Mouse (Mus musculus): ENCODE measurements at regions not wholly inside any gene's neighbourhood (a gene's known extent, or its start where the extent isn't known, plus 50 kb on each side); places are given as distances from the start of the nearest gene placed in this dataset.

DNA sequence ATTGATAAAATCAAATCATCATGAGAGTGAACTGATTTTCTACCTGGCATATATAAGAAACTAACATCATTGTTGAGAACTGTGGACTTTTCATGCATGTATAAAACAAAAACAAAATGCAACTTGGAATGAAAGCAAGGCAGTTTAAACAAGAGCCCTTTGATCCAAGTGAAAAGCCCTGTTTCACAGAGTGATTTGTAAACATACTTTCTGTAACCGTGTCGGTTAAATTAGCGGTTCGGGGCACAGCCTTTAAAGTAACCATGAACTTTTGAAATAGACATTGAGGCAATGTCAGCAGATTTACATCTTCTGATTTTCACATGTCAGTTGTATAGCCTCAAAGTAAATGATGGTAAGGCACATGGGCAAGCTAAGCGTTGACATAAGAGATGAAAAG is 593.7 kb upstream of the Pkn2 start:
- H3K9ac ChIP-seq (ENCODE audit: control insufficient read depth, low read depth, low read length, poor library complexity, severe bottlenecking): no peak overlapping the region
- H3K27me3 ChIP-seq (ENCODE audit: control insufficient read depth in 1 of 2, insufficient read depth in 2 of 2, low read length in 2 of 2): no peaks in the 10 kb centered on the region
- no peaks in the 10 kb centered on the region for H3K9me3 ChIP-seq (replicated peaks; ENCODE audit: insufficient read depth, low read length)
- no peak for TF ChIP-seq POLR2A (IDR thresholded peaks at IDR 0.05; ENCODE audit: control insufficient read depth in 1 of 2, insufficient read depth in 1 of 2, low read depth in 1 of 2, low read length in 2 of 2, poor library complexity in 1 of 2)
- no peak for TF ChIP-seq TBP (IDR thresholded peaks at IDR 0.05; ENCODE audit: low read depth, low read length)
- no peak for TF ChIP-seq MXI1 (IDR thresholded peaks at IDR 0.05; ENCODE audit: low read depth, low read length)
- TF ChIP-seq ZKSCAN1 (IDR thresholded peaks at IDR 0.05; ENCODE audit: low read depth, low read length): no peak
- no peak for TF ChIP-seq ETS1 (IDR thresholded peaks at IDR 0.05; ENCODE audit: low read depth, low read length)
- TF ChIP-seq GATA1 (IDR thresholded peaks at IDR 0.05; ENCODE audit: low read depth, low read length): no peak
- no peak for TF ChIP-seq MEF2A (IDR thresholded peaks at IDR 0.05; ENCODE audit: extremely low read depth, insufficient replicate concordance, low read depth, low read length, poor library complexity, severe bottlenecking)
- TF ChIP-seq JUND (IDR thresholded peaks at IDR 0.05; ENCODE audit: low read depth, low read length): no peak
- no peak for TF ChIP-seq POLR2AphosphoS5 (IDR thresholded peaks at IDR 0.05; ENCODE audit: borderline replicate concordance, low read depth, low read length)
- TF ChIP-seq MYC (IDR thresholded peaks at IDR 0.05; ENCODE audit: low read depth, low read length): no peak
- TF ChIP-seq SIN3A (IDR thresholded peaks at IDR 0.05; ENCODE audit: low read length): no peak
- TF ChIP-seq BHLHE40 (IDR thresholded peaks at IDR 0.05; ENCODE audit: borderline replicate concordance, low read depth, low read length): no peak
- TF ChIP-seq TCF12 (IDR thresholded peaks at IDR 0.05; ENCODE audit: low read depth, low read length): no peak
- TF ChIP-seq E2F4 (IDR thresholded peaks at IDR 0.05; ENCODE audit: borderline replicate concordance, low read depth, low read length): no peak
- no peak for TF ChIP-seq USF1 (IDR thresholded peaks at IDR 0.05; ENCODE audit: low read depth, low read length)
- TF ChIP-seq ZC3H11A (IDR thresholded peaks at IDR 0.05; ENCODE audit: low read depth, low read length): no peak
- H3K27ac ChIP-seq (ENCODE audit: control insufficient read depth, low read depth, low read length): no peak overlapping the region
- no peaks in the 10 kb centered on the region for H3K79me2 ChIP-seq (ENCODE audit: control insufficient read depth, insufficient read depth, low read length, poor library complexity)
- H3K36me3 ChIP-seq (ENCODE audit: control insufficient read depth in 1 of 2, insufficient read depth in 2 of 2, low read length in 2 of 2): no peaks in the 10 kb centered on the region
- H3K4me3 ChIP-seq (ENCODE audit: control insufficient read depth in 1 of 2, insufficient read depth in 1 of 2, low read depth in 2 of 2, low read length in 2 of 2): no peak overlapping the region
- no peak for DNase-seq (ENCODE audit: low read depth, low spot score)
- H3K4me1 ChIP-seq (ENCODE audit: control insufficient read depth in 1 of 2, insufficient read depth in 2 of 2, low read length in 2 of 2): no peaks in the 10 kb centered on the region

DNA sequence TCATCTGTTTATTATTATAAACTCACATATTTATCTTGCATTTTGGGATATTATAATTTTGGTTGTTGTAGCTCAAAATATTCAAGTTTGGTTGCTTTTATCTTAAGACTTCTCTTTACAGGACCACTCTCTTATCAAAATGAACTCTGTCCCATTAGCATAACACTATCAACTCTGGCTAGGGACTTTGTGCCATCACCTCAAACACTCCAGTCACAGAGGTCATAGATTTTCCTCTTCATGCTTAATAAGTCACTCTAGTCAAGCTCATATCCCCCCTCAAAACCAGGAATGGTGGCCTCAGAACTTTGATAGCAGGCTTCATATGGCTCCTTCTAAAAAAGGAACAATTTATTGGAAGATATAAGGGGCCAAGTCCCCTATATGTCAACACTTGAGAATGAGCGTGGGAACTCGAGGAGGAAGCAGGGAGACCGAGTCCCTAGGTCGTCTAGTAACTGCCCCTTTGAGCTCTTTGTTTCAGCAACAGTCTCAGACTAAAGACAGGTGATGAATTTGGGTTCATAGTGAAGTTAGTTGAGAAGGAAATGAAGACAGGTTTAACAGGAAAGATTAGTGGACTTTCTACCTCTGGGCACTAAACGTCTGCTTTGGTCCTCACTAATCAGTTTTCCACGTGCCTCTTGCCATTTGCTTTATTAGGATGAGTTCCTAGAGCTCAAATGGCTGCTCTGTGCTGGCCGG is 565.4 kb upstream of the Pkn2 start:
- no peak for DNase-seq (ENCODE audit: low read depth, low spot score)
- Histone ChIP-seq H3K4me1 (ENCODE audit: control insufficient read depth in 1 of 2, insufficient read depth in 2 of 2, low read length in 2 of 2) (no peaks in the 10 kb centered on the region), H3K27ac (ENCODE audit: control insufficient read depth, low read depth, low read length) (no peak overlapping the region), H3K79me2 (ENCODE audit: control insufficient read depth, insufficient read depth, low read length, poor library complexity) (no peaks in the 10 kb centered on the region), H3K27me3 (ENCODE audit: control insufficient read depth in 1 of 2, insufficient read depth in 2 of 2, low read length in 2 of 2) (no peaks in the 10 kb centered on the region), H3K4me3 (ENCODE audit: control insufficient read depth in 1 of 2, insufficient read depth in 1 of 2, low read depth in 2 of 2, low read length in 2 of 2) (no peak overlapping the region), H3K36me3 (ENCODE audit: control insufficient read depth in 1 of 2, insufficient read depth in 2 of 2, low read length in 2 of 2) (no peaks in the 10 kb centered on the region), H3K9ac (ENCODE audit: control insufficient read depth, low read depth, low read length, poor library complexity, severe bottlenecking) (no peak overlapping the region), H3K9me3 (replicated peaks; ENCODE audit: insufficient read depth, low read length) (no peaks in the 10 kb centered on the region)
- TF ChIP-seq USF2 (IDR thresholded peaks at IDR 0.05; ENCODE audit: borderline replicate concordance in 1 of 2, insufficient read depth in 1 of 2, low read depth in 1 of 2, low read length in 2 of 2) (no peak), NRF1 (IDR thresholded peaks at IDR 0.05; ENCODE audit: insufficient read depth, low read depth, low read length, poor library complexity, severe bottlenecking) (no peak), USF1 (IDR thresholded peaks at IDR 0.05; ENCODE audit: low read depth, low read length) (no peak), MAFK (IDR thresholded peaks at IDR 0.05; ENCODE audit: borderline replicate concordance, low read depth, low read length) (no peak), HCFC1 (IDR thresholded peaks at IDR 0.05; ENCODE audit: low read depth, low read length) (no peak), RCOR1 (IDR thresholded peaks at IDR 0.05; ENCODE audit: low read depth, low read length) (no peak), POLR2A (IDR thresholded peaks at IDR 0.05; ENCODE audit: control insufficient read depth in 1 of 2, insufficient read depth in 1 of 2, low read depth in 1 of 2, low read length in 2 of 2, poor library complexity in 1 of 2) (no peak), TAL1 (IDR thresholded peaks at IDR 0.05; ENCODE audit: low read length) (no peak), SMC3 (IDR thresholded peaks at IDR 0.05; ENCODE audit: low read depth, low read length) (no peak), UBTF (IDR thresholded peaks at IDR 0.05; ENCODE audit: borderline replicate concordance, insufficient read depth, low read depth, low read length) (no peak), GATA1 (IDR thresholded peaks at IDR 0.05; ENCODE audit: low read depth, low read length) (no peak), MYB (IDR thresholded peaks at IDR 0.05; ENCODE audit: low read depth, low read length) (no peak)
